Mouse (Mus musculus): Measurements from ENCODE around the gene Sbf2.
"Not testable (repeated sequence)": the region's sequence is repeated elsewhere in the genome, so short reads cannot be mapped to it uniquely, and the experiment has no call there.

Sbf2 gene

DNA sequence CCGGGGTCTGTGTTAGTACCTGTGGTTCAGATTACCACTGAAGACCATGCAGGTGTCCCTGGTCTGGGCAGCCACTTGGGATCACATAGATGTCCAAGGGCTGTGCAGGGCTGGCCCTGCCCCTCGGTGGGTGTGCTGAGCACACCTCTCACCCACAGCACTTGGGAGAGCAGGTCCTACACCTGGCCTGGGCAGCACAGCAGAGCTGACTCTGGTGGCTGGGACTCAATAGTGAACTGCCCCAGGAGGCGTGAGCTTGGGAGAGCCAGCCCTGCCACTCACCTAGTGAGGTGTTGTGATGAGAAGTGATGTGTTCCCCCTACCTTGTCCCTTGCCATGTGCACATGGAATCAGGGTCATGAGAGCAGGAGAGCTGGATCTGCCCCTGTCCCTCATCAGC, 31.0 kb downstream of the Sbf2 start:
- DNase-seq (ENCODE audit: low read depth, low spot score), result no peak

DNA sequence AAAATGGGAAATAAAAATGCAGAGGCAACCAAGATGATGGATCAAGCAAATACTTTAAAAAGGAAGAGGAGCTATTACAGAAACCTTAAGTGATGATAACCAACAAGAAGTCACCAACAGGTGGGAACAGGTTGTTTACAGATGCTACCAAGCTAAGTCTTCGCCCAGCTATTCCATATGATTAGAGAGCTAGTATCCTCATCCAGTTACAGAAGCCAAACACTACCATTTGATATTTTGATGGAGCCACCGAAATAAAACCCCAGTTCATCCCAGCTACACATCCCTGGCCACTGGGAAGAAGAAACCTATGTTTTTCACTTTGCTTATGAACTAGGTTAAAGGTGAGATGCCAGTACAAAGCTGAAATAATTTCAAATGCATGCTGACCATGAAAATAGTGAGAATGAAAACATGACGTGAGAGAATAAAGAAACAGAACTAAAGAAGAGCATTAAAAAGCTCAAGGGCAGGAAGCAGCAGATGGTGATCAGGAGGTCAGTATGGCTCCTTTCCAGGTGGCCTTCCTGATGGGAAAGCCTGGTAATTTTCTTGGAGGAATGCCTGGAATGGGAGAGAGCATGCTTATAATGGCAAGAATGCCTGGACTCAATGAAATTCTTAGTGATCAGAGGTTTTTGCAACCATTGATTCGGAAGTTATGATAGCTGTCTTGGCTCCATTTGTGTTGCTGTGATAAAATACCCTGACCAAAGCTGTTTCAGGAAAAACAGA, 48.7 kb downstream of the Sbf2 start:
- DNase-seq (ENCODE audit: low read depth, low spot score), result no peak

DNA sequence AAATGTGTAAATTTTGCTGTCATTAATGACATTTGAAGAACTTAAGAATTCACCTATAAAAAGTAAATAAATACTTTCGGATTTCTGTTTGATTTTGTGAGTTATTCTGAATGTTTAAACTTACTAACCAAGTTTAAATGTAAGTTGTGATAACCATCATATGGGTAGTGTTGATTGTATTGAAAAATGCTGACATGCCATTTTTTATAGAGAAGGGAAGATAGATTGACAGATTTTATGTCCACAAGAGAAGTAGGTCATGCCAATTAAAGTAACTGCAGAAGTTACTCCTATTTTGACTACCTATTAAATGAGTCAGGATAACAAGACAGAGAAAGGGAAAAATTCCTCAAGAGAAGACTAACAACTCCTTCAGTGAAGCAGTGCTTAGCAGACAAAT, 53.1 kb downstream of the Sbf2 start:
- no peak for DNase-seq (ENCODE audit: low read depth, low spot score)

DNA sequence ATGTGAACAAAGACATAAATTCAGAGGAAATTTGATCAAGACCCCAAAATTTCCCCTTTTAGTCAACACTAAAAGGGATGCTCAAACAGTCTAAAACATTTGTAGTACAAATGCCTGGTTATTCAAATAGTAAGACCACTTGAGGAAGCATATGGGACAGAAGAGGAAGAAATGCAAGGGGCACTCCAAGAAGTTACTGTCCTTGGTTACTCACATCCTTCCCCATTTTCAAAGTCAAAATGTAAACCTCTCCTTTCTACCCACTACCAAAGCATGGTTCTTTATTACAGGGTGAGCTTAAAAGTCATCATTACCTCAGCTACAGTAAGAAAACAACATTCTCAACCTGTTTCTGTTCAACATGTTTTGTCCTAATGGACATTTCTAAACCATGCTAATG, 57.7 kb downstream of the Sbf2 start:
- no peak for DNase-seq (ENCODE audit: low read depth, low spot score)

DNA sequence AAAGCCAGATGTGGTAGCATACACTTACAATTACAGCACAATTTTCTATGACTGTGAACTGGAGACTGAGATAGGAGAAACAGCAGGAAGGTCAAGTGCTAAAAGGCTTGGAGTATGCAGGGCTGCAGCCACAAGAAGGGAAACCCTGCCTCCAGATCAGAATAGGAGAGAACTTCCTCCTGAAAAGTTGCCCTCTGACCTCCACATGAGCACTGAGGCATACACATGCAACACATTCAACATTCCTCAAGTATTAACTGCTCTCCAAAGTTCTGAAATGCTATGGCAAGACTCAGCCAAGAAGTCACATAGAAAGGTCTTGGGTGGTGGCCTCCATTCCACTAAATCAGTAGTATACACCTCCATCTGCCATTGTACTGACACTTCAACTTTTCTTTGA, 58.5 kb downstream of the Sbf2 start:
- peak; percentile 48 for DNase-seq (ENCODE audit: low read depth, low spot score)

DNA sequence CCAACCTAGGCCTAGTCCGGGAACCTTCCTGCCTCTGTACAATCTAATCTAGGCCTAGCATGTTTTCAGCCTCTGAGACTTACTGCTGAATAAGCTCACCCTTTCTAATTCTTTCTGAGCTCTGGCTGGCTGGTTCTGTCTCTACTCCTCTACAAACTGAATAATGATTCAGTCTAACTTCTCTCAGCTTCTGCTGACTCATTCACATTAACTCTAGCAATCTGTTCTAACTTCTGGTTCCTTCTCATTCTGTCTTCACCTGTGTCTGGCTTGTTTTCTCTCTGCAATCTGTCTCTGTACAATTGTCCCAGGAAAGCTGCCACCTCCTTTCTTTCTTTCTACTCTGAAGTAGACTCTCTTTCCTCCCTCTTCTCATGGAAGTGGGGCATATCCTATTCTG, 59.5 kb downstream of the Sbf2 start:
- no peak for DNase-seq (ENCODE audit: low read depth, low spot score)

DNA sequence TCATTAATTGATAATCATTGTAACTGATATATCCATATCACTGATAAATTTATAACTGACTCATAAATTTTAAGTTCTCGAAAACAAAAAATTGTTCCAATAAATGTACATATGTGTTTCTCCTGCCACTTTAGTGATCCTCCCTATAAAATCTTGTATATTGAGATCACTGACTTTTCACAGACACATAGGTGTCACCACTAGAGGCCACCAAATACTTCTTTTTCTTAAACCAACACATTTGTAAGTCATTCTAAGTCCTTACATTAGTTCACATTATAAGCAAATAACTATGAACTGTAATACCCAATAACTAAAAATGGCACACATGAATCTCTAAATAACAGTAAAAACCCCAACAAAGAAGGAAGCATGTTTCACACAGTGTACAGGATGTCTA, 66.5 kb downstream of the Sbf2 start:
- DNase-seq (ENCODE audit: low read depth, low spot score), result no peak

DNA sequence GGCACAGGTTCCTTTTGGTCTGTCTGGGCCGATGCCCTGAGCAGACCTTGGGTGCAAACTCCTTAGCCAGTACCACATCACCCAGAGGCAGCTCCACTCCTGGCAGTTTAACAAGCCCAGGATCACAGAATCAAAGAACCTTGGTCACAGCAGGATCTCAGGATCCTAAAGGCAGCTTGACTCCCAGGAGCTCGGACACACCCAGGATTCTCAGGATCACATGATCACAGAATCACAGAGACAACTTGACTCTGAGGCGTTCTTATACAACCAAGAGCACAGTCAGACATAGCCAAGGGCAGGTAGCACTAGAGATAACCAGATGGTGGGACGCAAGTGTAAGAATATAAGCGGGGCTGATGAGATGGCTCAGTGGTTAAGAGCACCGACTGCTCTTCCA, 71.4 kb downstream of the Sbf2 start:
- DNase-seq (ENCODE audit: low read depth, low spot score), result no peak

DNA sequence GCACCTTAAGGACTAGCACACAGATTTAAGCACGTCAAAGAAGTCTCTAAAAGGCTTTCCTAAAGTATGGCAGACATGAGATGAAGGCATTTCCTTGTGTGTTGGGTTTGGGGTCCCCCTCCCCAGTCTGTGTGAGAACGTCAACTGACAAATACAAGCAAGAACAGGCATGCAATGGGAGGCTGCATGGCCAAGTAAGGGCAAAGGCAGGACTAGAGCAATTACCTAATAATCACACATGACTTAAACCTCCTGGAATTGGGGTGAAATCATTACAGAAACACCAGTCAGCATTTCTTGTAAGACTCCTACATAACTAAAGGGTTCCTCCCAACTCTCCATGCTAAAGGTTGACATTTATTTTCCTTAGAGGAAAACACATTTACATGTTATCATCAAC, 75.5 kb downstream of the Sbf2 start:
- no peak for DNase-seq (ENCODE audit: low read depth, low spot score)

DNA sequence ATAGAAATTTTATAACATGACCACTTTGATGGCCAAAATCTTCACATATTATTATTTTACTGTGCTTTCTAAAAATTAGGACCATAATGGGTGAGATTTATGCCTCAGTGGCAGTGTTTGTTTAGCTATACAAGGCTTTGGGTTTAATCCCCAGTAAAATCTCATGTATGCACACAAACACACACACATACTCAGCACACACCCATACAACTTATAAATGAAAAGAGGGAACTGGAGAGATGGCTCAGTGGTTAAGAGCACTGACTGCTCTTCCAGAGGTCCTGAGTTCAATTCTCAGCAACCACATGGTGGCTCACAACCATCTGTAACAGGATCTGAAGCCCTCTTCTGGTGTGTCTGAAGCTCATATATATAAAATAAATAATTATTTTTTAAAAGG, 84.4 kb downstream of the Sbf2 start:
- DNase-seq (ENCODE audit: low read depth, low spot score), result not testable (repeated sequence)

DNA sequence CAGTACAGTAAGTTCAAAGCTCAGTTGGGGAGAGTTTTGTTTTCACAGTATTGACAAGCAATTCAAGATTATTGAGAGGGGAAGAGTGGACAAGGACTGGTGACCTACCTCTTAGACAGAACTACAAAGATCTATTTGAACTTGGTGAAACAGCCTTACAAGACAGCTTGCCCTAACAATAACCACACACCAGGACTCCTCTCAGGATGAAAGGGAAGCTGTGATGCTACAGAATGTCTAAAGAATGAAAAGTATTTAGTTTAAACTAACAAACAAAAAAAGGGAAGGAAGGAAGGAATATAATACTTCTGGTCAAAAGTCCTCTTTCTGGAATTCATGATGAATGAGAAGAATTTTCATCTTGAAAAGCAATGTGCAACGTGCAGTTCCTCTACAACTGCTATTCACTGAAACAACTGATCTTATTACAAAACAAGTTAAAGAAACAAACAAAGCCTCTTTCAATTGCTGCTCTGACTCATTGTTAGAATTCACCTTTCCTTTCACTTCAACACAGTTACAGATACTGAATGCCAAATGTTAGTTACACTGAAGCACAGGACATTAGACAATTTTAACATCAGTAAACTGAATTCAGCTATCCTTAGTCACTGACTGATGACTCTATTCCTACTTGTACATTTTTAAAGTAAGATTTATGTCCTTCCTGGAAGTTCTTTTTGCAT, 89.5 kb downstream of the Sbf2 start:
- no peak for DNase-seq (ENCODE audit: low read depth, low spot score)

DNA sequence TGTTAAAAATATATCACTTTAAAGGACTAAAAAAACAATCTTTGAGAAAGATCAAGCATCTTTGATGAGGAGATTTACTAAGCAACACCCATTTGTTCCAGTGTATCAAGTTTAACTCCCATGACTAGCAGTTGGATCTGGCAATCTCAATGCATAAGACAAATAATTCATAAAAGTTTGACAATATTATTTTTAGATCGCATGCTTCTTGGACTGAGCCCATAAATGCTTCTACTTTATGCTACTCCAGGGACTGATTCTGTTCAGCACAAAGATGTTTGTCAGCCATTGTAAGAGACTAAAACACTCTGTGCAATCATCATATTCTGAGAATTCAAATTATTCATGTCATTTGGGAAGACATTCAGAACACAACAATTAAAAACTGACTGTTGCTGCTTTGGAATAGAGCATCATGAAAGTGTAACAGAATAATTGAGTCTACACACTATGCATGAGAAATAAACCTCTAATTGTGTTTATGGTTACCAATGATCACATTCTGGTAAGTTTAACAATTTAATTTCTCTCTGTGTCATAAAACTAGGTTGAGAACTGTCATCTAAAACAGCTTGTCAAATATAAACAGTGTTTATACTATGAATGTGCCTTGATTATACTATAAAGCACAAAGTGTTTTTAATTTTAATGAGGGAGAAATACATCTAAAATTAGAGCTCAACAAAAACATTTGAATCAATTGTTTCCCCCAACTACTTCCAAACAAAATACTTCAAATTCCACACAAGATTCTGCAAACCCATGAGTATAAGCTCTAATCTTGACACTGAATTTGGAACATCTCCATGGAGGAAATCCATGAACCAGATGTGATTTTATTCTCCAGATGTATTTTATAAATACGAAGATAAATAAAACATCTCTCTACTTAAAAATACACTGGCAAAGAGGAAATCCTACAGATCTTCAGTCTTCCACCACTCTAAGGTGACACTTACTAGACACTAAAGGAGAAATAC, 98.2 kb downstream of the Sbf2 start:
- no peak for DNase-seq (ENCODE audit: low read depth, low spot score)

DNA sequence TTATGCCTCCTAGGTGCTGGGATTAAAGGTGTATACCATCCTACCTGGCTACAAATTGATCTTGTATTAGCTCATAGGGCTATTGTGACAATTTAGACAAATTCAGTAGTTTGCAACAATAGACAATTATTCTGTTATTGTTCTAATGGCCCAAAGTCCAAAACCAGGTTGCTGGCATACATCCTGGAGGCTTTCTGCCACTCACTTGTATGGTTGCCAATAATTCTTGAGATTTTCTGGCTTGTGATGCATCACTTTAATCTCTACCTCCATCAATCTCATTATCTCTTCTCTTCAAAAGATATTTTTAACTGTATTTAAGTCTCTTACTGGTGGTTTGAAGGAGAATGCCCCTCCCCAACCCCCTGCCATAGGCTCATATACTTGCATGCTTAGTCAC, 100.6 kb downstream of the Sbf2 start:
- no peak for DNase-seq (ENCODE audit: low read depth, low spot score)

DNA sequence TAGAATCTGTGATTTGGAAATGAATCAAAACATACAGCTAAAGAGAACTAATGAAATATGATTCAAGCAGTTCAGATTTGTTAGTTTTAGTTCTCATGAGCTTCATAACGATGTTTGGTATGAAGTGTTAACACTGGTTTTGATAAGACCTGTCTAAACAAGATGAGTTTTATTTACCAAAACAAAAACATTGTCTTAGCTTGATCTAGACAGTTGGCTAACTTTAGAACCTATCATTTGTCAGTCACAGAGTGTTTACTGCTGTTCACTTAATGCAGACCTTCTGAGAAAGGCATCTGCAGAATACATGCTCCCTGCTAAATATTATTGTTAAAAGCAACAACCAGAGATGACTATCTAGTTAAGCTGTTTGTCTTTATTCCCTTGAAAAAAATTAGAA, 116.1 kb downstream of the Sbf2 start:
- DNase-seq (ENCODE audit: low read depth, low spot score), result no peak

DNA sequence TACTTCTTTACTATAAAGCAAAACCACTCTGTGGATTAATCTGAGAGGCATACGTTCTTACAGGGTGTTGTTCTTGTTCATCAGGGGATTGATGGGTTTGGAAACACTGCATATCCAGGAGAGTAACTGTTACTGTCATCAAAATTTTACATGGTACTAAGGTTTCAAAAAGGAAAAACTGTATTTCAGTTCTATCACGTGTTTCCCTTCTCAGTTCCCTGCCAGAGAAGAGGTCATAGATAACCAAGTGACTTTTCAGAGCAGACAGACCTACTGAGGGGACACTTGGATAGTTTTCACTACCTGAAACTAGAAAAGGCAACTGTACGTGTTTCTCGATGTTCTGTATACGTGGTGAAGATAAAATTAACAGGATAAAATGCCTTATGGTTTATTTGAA, 123.7 kb downstream of the Sbf2 start:
- no peak for DNase-seq (ENCODE audit: low read depth, low spot score)

DNA sequence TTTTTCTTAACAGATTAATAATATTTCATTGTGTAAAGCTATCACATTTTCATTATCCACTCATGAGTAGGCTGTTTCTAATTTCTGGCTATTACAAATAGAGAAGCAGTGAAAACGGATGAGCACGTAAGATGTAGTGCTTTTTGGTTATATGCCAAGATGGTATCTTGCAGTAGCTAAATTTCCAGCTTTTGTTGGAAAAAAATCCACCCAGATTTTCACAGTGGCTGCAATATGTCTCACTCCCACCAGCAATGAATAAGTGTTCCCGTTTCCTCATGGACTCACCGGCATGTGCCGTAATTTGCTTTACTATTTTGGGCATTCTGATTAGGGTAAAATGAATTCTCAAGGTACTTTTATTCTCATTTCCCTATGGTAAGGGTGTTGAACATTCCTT, 129.7 kb downstream of the Sbf2 start:
- no peak for DNase-seq (ENCODE audit: low read depth, low spot score)

DNA sequence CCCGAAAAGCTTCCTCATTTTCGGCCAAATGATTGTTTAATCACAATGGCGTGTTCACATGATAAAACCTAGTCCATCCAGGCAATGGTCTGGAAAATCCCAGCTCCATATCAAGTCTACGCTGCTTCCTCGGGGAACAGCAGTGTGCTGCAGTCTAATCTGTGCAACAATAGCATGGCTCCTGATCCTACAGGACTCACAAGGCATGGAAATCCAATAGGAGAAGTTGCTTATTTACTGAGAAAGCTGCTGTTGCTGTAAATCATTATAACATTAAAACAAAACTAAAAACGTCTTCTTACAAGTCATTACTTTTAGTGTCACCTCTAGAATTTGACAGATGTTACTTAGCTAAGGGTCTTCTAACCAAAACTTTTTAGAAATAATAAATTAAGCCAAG, 143.7 kb downstream of the Sbf2 start:
- DNase-seq (ENCODE audit: low read depth, low spot score), result no peak

DNA sequence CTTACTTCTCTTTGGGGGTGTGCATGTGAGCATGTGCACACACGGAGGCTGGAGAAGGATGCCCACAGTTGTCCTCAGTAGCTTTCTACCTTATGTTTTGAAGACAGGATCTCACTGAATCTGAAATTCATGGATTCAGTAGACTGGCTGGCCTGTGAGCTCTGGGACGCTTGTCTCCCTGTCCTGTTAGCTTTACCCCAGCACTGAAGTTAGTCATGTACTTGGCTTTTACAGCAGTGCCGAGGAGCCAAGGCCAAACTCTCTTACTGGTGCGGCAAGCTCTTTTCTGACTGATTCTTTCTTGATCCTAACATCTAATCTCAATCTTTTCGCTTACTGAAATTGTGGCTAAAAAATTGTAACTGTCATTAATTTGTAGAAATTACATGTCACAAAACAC, 151.3 kb downstream of the Sbf2 start:
- DNase-seq (ENCODE audit: low read depth, low spot score), result no peak

DNA sequence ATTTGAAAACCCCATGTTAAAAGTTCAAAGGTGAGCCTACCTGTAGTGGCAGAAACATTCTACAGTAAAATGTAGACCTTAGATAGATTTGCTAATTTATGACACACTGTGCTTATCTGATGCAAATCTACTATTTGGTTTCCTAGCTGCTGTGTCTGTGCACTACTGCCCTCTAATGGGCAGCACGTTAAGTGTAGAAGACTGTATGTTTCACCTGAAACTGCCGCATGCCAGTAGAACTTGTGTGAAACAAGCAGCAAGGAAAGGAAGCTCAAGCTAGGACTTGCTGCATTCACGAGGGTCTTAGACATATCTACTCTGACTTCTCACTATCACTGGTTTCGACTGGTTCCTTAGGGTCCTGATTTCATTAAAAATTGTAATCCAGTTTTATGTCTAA, 182.4 kb downstream of the Sbf2 start:
- DNase-seq (ENCODE audit: low read depth, low spot score), result peak; percentile 71

DNA sequence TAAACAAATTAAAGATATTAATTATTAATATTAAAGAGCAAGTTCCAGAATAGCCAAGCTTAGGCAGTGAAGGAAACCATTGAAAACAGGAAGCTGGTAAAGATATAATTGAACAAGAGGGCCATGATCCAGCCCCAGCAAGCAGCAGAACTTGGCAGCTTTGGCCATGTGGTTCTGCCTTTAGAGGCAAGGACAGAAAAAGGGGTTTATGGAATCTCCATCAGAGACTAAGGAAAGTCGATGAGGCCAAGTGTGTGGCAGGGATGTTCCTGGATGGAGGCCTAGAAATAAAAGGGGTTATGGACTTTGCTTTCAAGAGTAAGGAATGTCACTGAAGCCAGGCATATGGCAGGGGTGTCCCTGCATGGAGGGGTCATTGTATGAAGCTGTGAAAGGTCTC, 198.4 kb downstream of the Sbf2 start:
- DNase-seq (ENCODE audit: low read depth, low spot score), result no peak

DNA sequence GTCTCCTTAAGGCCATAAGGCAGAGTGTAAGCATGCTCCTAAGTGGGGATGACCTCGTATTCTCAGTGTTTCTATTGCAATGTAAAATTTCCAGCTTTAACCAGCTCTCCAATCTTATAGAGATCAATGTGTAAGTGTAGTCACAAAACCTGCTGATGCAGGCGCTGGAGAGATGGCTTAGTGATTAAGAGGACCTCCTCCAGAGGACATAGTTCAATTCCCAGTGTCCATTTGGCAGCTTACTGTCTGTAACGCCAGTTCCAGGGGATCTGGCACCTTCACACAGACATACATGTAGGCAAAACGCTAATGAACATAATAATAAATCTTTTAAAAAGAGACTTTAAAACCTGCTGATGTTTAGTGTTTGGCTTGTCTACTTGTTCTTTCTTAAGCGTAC, 200.4 kb downstream of the Sbf2 start:
- DNase-seq (ENCODE audit: low read depth, low spot score), result no peak

DNA sequence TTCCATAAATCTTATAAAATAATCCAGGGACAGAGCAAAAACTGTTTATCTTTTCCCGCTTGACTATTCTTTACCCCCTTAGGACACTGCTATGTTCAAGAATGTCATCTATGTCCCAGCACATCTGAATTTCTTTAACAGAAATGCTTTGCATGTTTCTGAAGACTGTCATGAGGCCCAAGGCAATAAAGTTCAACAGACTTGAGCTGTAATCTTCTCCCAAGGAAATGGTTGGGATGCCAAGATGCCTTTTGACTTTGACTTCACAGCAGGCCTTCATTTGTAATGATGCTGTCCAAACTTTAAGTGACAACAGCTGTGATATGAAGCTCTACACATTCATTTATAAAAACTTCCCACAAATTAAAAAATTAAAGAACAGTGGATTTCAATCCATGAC, 212.6 kb downstream of the Sbf2 start:
- DNase-seq (ENCODE audit: low read depth, low spot score), result peak; percentile 36
